Mouse (Mus musculus): ENCODE data around the gene Fam13a.

- TF ChIP-seq CTCF (IDR thresholded peaks at IDR 0.05; ENCODE audit: borderline replicate concordance, insufficient read depth, low read depth, low read length): no peak
- no peak for TF ChIP-seq POLR2A (IDR thresholded peaks at IDR 0.05; ENCODE audit: borderline replicate concordance, insufficient read depth, low read length)
Observed at GRCm38 (mm10) chr6:58937726-58938125, 86.6 kb downstream of the Fam13a start.
